Mouse (Mus musculus): ENCODE measurements around the gene Zfp526. TPM values are rescaled to one million over a fixed set of nuclear protein-coding genes. Genes with fewer than 3 reads are reported as not detected.

Gene Zfp526
- polyA plus RNA-seq, 1 experiment from 2014 or later, result 3.9 TPM

- DNase-seq (ENCODE audit: low spot score) (peak; percentile 81), ATAC-seq (ENCODE audit: low FRiP score) (peak; percentile 41)
- Histone ChIP-seq H3K27me3 (ENCODE audit: control insufficient read depth, insufficient read depth, low read length) (no peaks in the 10 kb centered on the region), H3K27ac (ENCODE audit: low read depth, low read length) (0 out of 2 replicates have a peak overlapping the region, but pooled peaks have one; percentile 45), H3K36me3 (ENCODE audit: control insufficient read depth, insufficient read depth, low read length) (no peaks in the 10 kb centered on the region), H3K9me3 (ENCODE audit: control insufficient read depth, low read length) (no peaks in the 10 kb centered on the region), H3K4me2 (replicated peaks; ENCODE audit: low read depth, low read length) (peak overlapping the region; percentile 98), H3K9ac (ENCODE audit: low read depth, low read length) (peak overlapping the region; percentile 74), H3K4me1 (replicated peaks; ENCODE audit: control insufficient read depth, insufficient read depth, low read length) (peaks cover 11% of the 10 kb centered on the region), H3K4me3 (ENCODE audit: low read depth, low read length) (peak overlapping the region; percentile 65)
- under 1% methylated on average over 45 of the region's 53 CpGs for WGBS
Measured at GRCm38 (mm10) chr7:25218705-25219415, 2.4 kb upstream of the Zfp526 start.

DNA sequence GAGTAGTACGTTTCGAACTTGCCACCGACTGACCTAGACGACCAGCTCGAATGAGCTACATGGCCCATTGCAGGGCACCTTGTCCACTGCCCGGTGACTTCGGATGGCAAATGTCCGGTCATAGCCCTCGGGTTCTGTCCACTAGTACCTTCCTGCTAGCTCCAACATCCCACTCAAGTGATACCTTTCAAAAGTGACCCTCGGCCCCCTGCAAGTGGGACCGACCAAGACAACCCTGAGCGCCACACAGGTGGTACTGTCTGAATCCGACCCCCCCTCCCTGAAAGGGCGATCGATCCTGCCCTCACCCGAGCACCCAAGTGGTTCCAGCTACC is 1.8 kb upstream of the Zfp526 start:
- WGBS, result under 1% methylated on average over 16 of the region's 16 CpGs
- Histone ChIP-seq H3K9ac (ENCODE audit: low read depth, low read length) (peak overlapping the region; percentile 74), H3K36me3 (ENCODE audit: control insufficient read depth, insufficient read depth, low read length) (no peaks in the 10 kb centered on the region), H3K9me3 (ENCODE audit: control insufficient read depth, low read length) (no peaks in the 10 kb centered on the region), H3K27me3 (ENCODE audit: control insufficient read depth, insufficient read depth, low read length) (no peaks in the 10 kb centered on the region), H3K27ac (ENCODE audit: low read depth, low read length) (no peak overlapping the region), H3K4me2 (replicated peaks; ENCODE audit: low read depth, low read length) (peak overlapping the region; percentile 98), H3K4me3 (ENCODE audit: low read depth, low read length) (peak overlapping the region; percentile 65), H3K4me1 (replicated peaks; ENCODE audit: control insufficient read depth, insufficient read depth, low read length) (peaks cover 11% of the 10 kb centered on the region)
- DNase-seq (ENCODE audit: low spot score), result no peak
- peak; percentile 50 for ATAC-seq (ENCODE audit: low FRiP score)

DNA sequence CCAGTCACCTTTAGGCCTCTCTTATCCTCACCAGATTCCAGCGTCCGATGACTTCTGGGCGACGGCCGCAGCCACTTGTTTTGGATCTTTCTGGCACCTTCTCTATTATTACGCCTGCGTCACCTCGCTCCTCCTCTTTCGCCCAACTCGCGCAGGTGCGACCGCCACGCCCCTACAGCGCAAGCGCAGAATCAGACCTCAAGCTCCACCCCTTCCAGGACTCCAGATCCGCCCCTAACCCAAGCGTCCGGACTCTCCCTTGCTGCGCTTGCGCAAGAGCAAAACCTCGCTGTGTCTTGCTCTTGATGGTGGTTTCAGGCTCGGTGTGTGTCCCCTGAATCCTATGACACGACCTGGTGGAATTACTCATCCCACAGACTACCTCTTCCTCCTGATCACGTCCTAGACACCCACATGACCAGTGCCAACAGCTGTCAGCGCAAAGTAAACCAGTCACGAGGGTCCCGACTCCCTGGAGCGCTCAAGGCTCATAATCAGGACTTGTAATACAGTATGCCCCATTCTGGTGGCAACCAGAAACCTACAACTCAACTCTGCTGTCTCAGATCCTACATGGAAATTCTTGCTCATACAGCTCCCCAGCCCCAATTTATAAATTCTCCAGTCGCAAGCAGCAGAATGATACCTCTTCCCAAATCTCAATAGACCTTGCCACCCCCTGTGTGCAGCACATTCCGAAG is 1.3 kb upstream of the Zfp526 start:
- Histone ChIP-seq H3K4me3 (ENCODE audit: low read depth, low read length) (peak overlapping the region; percentile 65), H3K4me1 (replicated peaks; ENCODE audit: control insufficient read depth, insufficient read depth, low read length) (peaks cover 11% of the 10 kb centered on the region), H3K9me3 (ENCODE audit: control insufficient read depth, low read length) (no peaks in the 10 kb centered on the region), H3K36me3 (ENCODE audit: control insufficient read depth, insufficient read depth, low read length) (peaks cover 2% of the 10 kb centered on the region; the same call in 1 of the 2 replicates), H3K9ac (ENCODE audit: low read depth, low read length) (peak overlapping the region; percentile 74), H3K27me3 (ENCODE audit: control insufficient read depth, insufficient read depth, low read length) (no peaks in the 10 kb centered on the region), H3K27ac (ENCODE audit: low read depth, low read length) (no peak overlapping the region), H3K4me2 (replicated peaks; ENCODE audit: low read depth, low read length) (peak overlapping the region; percentile 98)
- 3% methylated on average over 31 of the region's 31 CpGs for WGBS
- ATAC-seq (ENCODE audit: low FRiP score) (peak; percentile 72), DNase-seq (ENCODE audit: low spot score) (peak; percentile 95)

DNA sequence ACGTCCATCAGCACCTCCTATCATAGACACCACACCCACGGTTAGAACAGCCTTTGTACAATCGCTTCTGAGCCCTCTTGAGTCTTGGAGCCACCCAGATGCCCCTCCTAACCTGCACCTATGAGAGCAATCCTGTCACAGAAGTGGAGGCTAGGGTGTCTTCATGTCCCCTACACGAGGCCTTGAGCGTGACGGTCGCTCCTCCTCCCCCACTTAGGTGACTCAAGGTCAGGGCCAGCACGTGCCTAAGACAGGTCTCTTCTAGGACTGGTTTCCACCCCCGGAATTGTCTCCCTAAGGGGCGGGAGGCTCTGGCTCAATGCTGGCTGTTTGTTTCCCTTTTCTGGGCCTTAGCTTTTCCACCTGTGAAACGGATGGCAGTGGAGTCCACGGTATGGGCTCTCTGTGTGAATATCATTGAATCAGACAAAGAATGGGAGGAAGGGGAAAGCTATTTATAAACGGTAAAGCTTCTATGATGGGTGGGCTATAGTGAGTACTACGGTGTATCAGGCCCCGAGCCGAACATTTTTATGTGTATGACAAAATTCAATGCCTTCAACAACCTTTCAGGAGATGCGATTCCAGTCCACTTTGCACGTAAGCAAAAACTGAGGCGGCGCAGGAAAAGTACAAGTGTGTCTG is 646 bp upstream of the Zfp526 start, which contains the start of gene Dedd2:
TSS of gene Dedd2 (minus strand) at position 159 of the 645 bp plus-strand sequence.
- no peaks in the 10 kb centered on the region for H3K27me3 ChIP-seq (ENCODE audit: control insufficient read depth, insufficient read depth, low read length)
- peaks cover 4% of the 10 kb centered on the region; the same call in 1 of the 2 replicates for H3K36me3 ChIP-seq (ENCODE audit: control insufficient read depth, insufficient read depth, low read length)
- H3K4me1 ChIP-seq (replicated peaks; ENCODE audit: control insufficient read depth, insufficient read depth, low read length), result peaks cover 11% of the 10 kb centered on the region
- H3K4me3 ChIP-seq (ENCODE audit: low read depth, low read length), result peak within 1 kb of the TSS; percentile 65
- ATAC-seq (ENCODE audit: low FRiP score), result no peak
- H3K27ac ChIP-seq (ENCODE audit: low read depth, low read length), result peak within 1 kb of the TSS; percentile 74; the same call in 1 of the 2 replicates
- WGBS, result 10% methylated on average over 20 of the region's 20 CpGs
- H3K9ac ChIP-seq (ENCODE audit: low read depth, low read length), result peak within 1 kb of the TSS; percentile 74
- H3K4me2 ChIP-seq (replicated peaks; ENCODE audit: low read depth, low read length), result peak within 1 kb of the TSS; percentile 98
- peak; percentile 30 for DNase-seq (ENCODE audit: low spot score)
- no peaks in the 10 kb centered on the region for H3K9me3 ChIP-seq (ENCODE audit: control insufficient read depth, low read length)

GRCm38 (mm10) chr7:25222275-25222967 is 1.2 kb downstream of the Zfp526 start:
- ATAC-seq (ENCODE audit: low FRiP score) (no peak), DNase-seq (ENCODE audit: low spot score) (no peak)
- Histone ChIP-seq H3K4me1 (replicated peaks; ENCODE audit: control insufficient read depth, insufficient read depth, low read length) (peaks cover 11% of the 10 kb centered on the region), H3K36me3 (ENCODE audit: control insufficient read depth, insufficient read depth, low read length) (peaks cover 4% of the 10 kb centered on the region; the same call in 1 of the 2 replicates), H3K9me3 (ENCODE audit: control insufficient read depth, low read length) (no peaks in the 10 kb centered on the region), H3K9ac (ENCODE audit: low read depth, low read length) (peak overlapping the region; percentile 62; the same call in 1 of the 2 replicates), H3K27me3 (ENCODE audit: control insufficient read depth, insufficient read depth, low read length) (no peaks in the 10 kb centered on the region), H3K27ac (ENCODE audit: low read depth, low read length) (no peak overlapping the region), H3K4me3 (ENCODE audit: low read depth, low read length) (peak overlapping the region; percentile 65; the same call in 1 of the 2 replicates), H3K4me2 (replicated peaks; ENCODE audit: low read depth, low read length) (peak overlapping the region; percentile 98; the same call in 1 of the 2 replicates)
- 90% methylated on average over 10 of the region's 10 CpGs for WGBS

DNA sequence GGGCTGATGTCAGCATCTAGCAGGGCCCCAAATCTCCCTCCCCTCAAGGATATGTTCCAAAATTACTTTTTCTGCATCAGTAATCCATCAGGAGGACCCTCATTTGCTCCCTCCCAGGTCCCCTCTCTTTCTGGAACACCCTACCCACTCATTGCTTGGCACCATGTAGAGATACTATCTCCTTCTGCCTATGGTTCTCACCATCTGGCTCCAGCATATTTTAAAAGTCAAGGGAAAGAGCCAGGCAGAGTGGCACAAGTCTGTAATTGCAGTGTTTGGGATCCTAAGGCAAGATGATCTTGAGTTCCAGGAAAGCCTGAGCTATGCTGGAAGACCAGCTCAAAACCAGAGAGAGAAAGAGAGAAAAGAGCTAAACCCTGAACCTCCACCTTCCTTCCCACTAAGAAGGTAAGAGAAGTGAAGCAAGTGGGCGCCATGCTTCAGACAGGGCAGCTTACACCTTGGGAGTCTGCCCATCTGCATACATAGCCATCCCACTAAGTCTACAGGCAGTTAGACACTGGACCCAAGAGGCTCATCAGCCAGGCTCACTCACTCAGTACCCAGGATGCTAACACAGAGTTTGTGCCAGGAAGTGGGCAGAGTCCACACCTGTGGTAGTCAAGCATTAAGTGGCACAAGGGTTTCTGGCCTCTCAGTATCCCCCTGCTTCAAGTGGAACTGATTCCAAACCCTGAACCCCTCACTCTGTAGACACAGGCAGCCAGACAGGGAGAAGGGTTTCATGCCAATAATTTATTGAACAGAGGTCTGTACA is 6.5 kb downstream of the Zfp526 start:
- ATAC-seq (ENCODE audit: low FRiP score), result no peak
- no peak overlapping the region for H3K9ac ChIP-seq (ENCODE audit: low read depth, low read length)

GRCm38 (mm10) chr7:25230690-25231285 is 9.6 kb downstream of the Zfp526 start:
- H3K9ac ChIP-seq (ENCODE audit: low read depth, low read length), result no peak overlapping the region
- no peaks in the 10 kb centered on the region for H3K27me3 ChIP-seq (ENCODE audit: control insufficient read depth, insufficient read depth, low read length)
- no peaks in the 10 kb centered on the region for H3K9me3 ChIP-seq (ENCODE audit: control insufficient read depth, low read length)
- H3K27ac ChIP-seq (ENCODE audit: low read depth, low read length), result no peak overlapping the region
- DNase-seq (ENCODE audit: low spot score) (no peak), ATAC-seq (ENCODE audit: low FRiP score) (no peak)
- H3K36me3 ChIP-seq (ENCODE audit: control insufficient read depth, insufficient read depth, low read length), result peaks cover 18% of the 10 kb centered on the region
- no peaks in the 10 kb centered on the region for H3K4me1 ChIP-seq (replicated peaks; ENCODE audit: control insufficient read depth, insufficient read depth, low read length)
- WGBS, result 90% methylated on average over 9 of the region's 9 CpGs
- no peak overlapping the region for H3K4me3 ChIP-seq (ENCODE audit: low read depth, low read length)
- no peak overlapping the region for H3K4me2 ChIP-seq (replicated peaks; ENCODE audit: low read depth, low read length)

More for the DNA sequence above, 6.5 kb downstream of the Zfp526 start:
- peaks cover 22% of the 10 kb centered on the region for H3K36me3 ChIP-seq (ENCODE audit: control insufficient read depth, insufficient read depth, low read length)
- H3K4me3 ChIP-seq (ENCODE audit: low read depth, low read length), result no peak overlapping the region
- no peaks in the 10 kb centered on the region for H3K4me1 ChIP-seq (replicated peaks; ENCODE audit: control insufficient read depth, insufficient read depth, low read length)
- 80% methylated on average over 1 of the region's 1 CpGs for WGBS
- no peak overlapping the region for H3K27ac ChIP-seq (ENCODE audit: low read depth, low read length)
- no peaks in the 10 kb centered on the region for H3K27me3 ChIP-seq (ENCODE audit: control insufficient read depth, insufficient read depth, low read length)
- no peak for DNase-seq (ENCODE audit: low spot score)
- H3K9me3 ChIP-seq (ENCODE audit: control insufficient read depth, low read length), result no peaks in the 10 kb centered on the region
- no peak overlapping the region for H3K4me2 ChIP-seq (replicated peaks; ENCODE audit: low read depth, low read length)
